Mouse (Mus musculus): ENCODE results near the gene Olfr1012. TPM values are rescaled to one million over a fixed set of nuclear protein-coding genes. Genes with fewer than 3 reads are reported as not detected.

The Olfr1012 gene
- polyA plus RNA-seq (2014; fragmentation: Illumina TruSeq; extraction: RNeasy Lipid Tissue Mini Kit (QIAGEN cat#74804); ENCODE audit: low read depth, low replicate concordance) = not detected

GRCm38 (mm10) chr2:85762666-85763065 lies at the start of gene Olfr1012:
Olfr1012 (minus strand) TSS chr2:85762766.

GRCm38 (mm10) chr2:85802444-85802843 lies 39.9 kb upstream of the Olfr1012 start, which contains the start of gene Olfr1016:
Olfr1016 (minus strand) TSS chr2:85802544.

GRCm38 (mm10) chr2:85781717-85782116 lies 19.2 kb upstream of the Olfr1012 start, which contains the start of gene Olfr1015:
Olfr1015 (plus strand) TSS chr2:85782017.

GRCm38 (mm10) chr2:85772413-85772812 lies 9.8 kb upstream of the Olfr1012 start, which contains the start of gene Olfr1014:
Olfr1014 (plus strand) TSS chr2:85772713.

GRCm38 (mm10) chr2:85766798-85767197 lies 4.2 kb upstream of the Olfr1012 start, which contains the start of gene Olfr1013:
Olfr1013 (plus strand) TSS chr2:85767098.

GRCm38 (mm10) chr2:85715119-85715518 lies 47.4 kb downstream of the Olfr1012 start, which contains the start of gene Olfr1009:
Olfr1009 (plus strand) TSS chr2:85715419.

Other genes with a start within 250 kb of the Olfr1012 start
- gene 4833423E24Rik, start 243.7 kb downstream of the Olfr1012 start, polyA plus RNA-seq (2014; fragmentation: Illumina TruSeq; extraction: RNeasy Lipid Tissue Mini Kit (QIAGEN cat#74804); ENCODE audit: low read depth, low replicate concordance) = not detected
- not detected for gene Olfr996, start 183.6 kb downstream of the Olfr1012 start, polyA plus RNA-seq (2014; fragmentation: Illumina TruSeq; extraction: RNeasy Lipid Tissue Mini Kit (QIAGEN cat#74804); ENCODE audit: low read depth, low replicate concordance)
- gene Olfr998, start 173.8 kb downstream of the Olfr1012 start, polyA plus RNA-seq (2014; fragmentation: Illumina TruSeq; extraction: RNeasy Lipid Tissue Mini Kit (QIAGEN cat#74804); ENCODE audit: low read depth, low replicate concordance) = not detected
- not detected for gene Olfr1000, start 150.9 kb downstream of the Olfr1012 start, polyA plus RNA-seq (2014; fragmentation: Illumina TruSeq; extraction: RNeasy Lipid Tissue Mini Kit (QIAGEN cat#74804); ENCODE audit: low read depth, low replicate concordance)
- gene Olfr1002, start 112.1 kb downstream of the Olfr1012 start, polyA plus RNA-seq (2014; fragmentation: Illumina TruSeq; extraction: RNeasy Lipid Tissue Mini Kit (QIAGEN cat#74804); ENCODE audit: low read depth, low replicate concordance) = not detected
- gene Olfr154, start 98.3 kb downstream of the Olfr1012 start, polyA plus RNA-seq (2014; fragmentation: Illumina TruSeq; extraction: RNeasy Lipid Tissue Mini Kit (QIAGEN cat#74804); ENCODE audit: low read depth, low replicate concordance) = not detected
- not detected for gene Olfr1006, start 84.0 kb downstream of the Olfr1012 start, polyA plus RNA-seq (2014; fragmentation: Illumina TruSeq; extraction: RNeasy Lipid Tissue Mini Kit (QIAGEN cat#74804); ENCODE audit: low read depth, low replicate concordance)
- gene Olfr1008, start 73.3 kb downstream of the Olfr1012 start, polyA plus RNA-seq (2014; fragmentation: Illumina TruSeq; extraction: RNeasy Lipid Tissue Mini Kit (QIAGEN cat#74804); ENCODE audit: low read depth, low replicate concordance) = not detected
- not detected for gene Olfr1009, start 47.3 kb downstream of the Olfr1012 start, polyA plus RNA-seq (2014; fragmentation: Illumina TruSeq; extraction: RNeasy Lipid Tissue Mini Kit (QIAGEN cat#74804); ENCODE audit: low read depth, low replicate concordance)
- gene Olfr1013, start 4.3 kb upstream of the Olfr1012 start, polyA plus RNA-seq (2014; fragmentation: Illumina TruSeq; extraction: RNeasy Lipid Tissue Mini Kit (QIAGEN cat#74804); ENCODE audit: low read depth, low replicate concordance) = not detected
- gene Olfr1014, start 9.9 kb upstream of the Olfr1012 start, polyA plus RNA-seq (2014; fragmentation: Illumina TruSeq; extraction: RNeasy Lipid Tissue Mini Kit (QIAGEN cat#74804); ENCODE audit: low read depth, low replicate concordance) = not detected
- not detected for gene Olfr1015, start 19.3 kb upstream of the Olfr1012 start, polyA plus RNA-seq (2014; fragmentation: Illumina TruSeq; extraction: RNeasy Lipid Tissue Mini Kit (QIAGEN cat#74804); ENCODE audit: low read depth, low replicate concordance)
- gene Olfr1016, start 39.8 kb upstream of the Olfr1012 start, polyA plus RNA-seq (2014; fragmentation: Illumina TruSeq; extraction: RNeasy Lipid Tissue Mini Kit (QIAGEN cat#74804); ENCODE audit: low read depth, low replicate concordance) = not detected
- not detected for gene Olfr1018, start 55.7 kb upstream of the Olfr1012 start, polyA plus RNA-seq (2014; fragmentation: Illumina TruSeq; extraction: RNeasy Lipid Tissue Mini Kit (QIAGEN cat#74804); ENCODE audit: low read depth, low replicate concordance)
- not detected for gene Olfr1019, start 82.7 kb upstream of the Olfr1012 start, polyA plus RNA-seq (2014; fragmentation: Illumina TruSeq; extraction: RNeasy Lipid Tissue Mini Kit (QIAGEN cat#74804); ENCODE audit: low read depth, low replicate concordance)
- gene Olfr1020, start 84.3 kb upstream of the Olfr1012 start, polyA plus RNA-seq (2014; fragmentation: Illumina TruSeq; extraction: RNeasy Lipid Tissue Mini Kit (QIAGEN cat#74804); ENCODE audit: low read depth, low replicate concordance) = not detected
- gene Olfr1022, start 105.8 kb upstream of the Olfr1012 start, polyA plus RNA-seq (2014; fragmentation: Illumina TruSeq; extraction: RNeasy Lipid Tissue Mini Kit (QIAGEN cat#74804); ENCODE audit: low read depth, low replicate concordance) = not detected
- not detected for gene Olfr1023, start 122.9 kb upstream of the Olfr1012 start, polyA plus RNA-seq (2014; fragmentation: Illumina TruSeq; extraction: RNeasy Lipid Tissue Mini Kit (QIAGEN cat#74804); ENCODE audit: low read depth, low replicate concordance)
- gene Olfr1024, start 142.3 kb upstream of the Olfr1012 start, polyA plus RNA-seq (2014; fragmentation: Illumina TruSeq; extraction: RNeasy Lipid Tissue Mini Kit (QIAGEN cat#74804); ENCODE audit: low read depth, low replicate concordance) = not detected
- not detected for gene Olfr1025-ps1, start 152.4 kb upstream of the Olfr1012 start, polyA plus RNA-seq (2014; fragmentation: Illumina TruSeq; extraction: RNeasy Lipid Tissue Mini Kit (QIAGEN cat#74804); ENCODE audit: low read depth, low replicate concordance)
- gene Olfr1026, start 158.8 kb upstream of the Olfr1012 start, polyA plus RNA-seq (2014; fragmentation: Illumina TruSeq; extraction: RNeasy Lipid Tissue Mini Kit (QIAGEN cat#74804); ENCODE audit: low read depth, low replicate concordance) = not detected
- not detected for gene Olfr1028, start 187.7 kb upstream of the Olfr1012 start, polyA plus RNA-seq (2014; fragmentation: Illumina TruSeq; extraction: RNeasy Lipid Tissue Mini Kit (QIAGEN cat#74804); ENCODE audit: low read depth, low replicate concordance)
- not detected for gene Olfr1029, start 211.1 kb upstream of the Olfr1012 start, polyA plus RNA-seq (2014; fragmentation: Illumina TruSeq; extraction: RNeasy Lipid Tissue Mini Kit (QIAGEN cat#74804); ENCODE audit: low read depth, low replicate concordance)
- not detected for gene Olfr1030, start 216.5 kb upstream of the Olfr1012 start, polyA plus RNA-seq (2014; fragmentation: Illumina TruSeq; extraction: RNeasy Lipid Tissue Mini Kit (QIAGEN cat#74804); ENCODE audit: low read depth, low replicate concordance)
- not detected for gene Olfr1031, start 227.5 kb upstream of the Olfr1012 start, polyA plus RNA-seq (2014; fragmentation: Illumina TruSeq; extraction: RNeasy Lipid Tissue Mini Kit (QIAGEN cat#74804); ENCODE audit: low read depth, low replicate concordance)
- not detected for gene Olfr1032, start 242.8 kb upstream of the Olfr1012 start, polyA plus RNA-seq (2014; fragmentation: Illumina TruSeq; extraction: RNeasy Lipid Tissue Mini Kit (QIAGEN cat#74804); ENCODE audit: low read depth, low replicate concordance)